Mouse (Mus musculus) spleen, adult 2 months (tissue): Measurements from ENCODE around the gene Slc44a3. TPM values are rescaled to one million over a fixed set of nuclear protein-coding genes. Genes with fewer than 3 reads are reported as not detected.

Experiments
- DNase-seq, 2 experiments: peaks; one replicate each; pipeline versions ENCODE4 v3.0.0 to v3.0.0-alpha.2; 2012 to 2021; ENCODE audit warnings: low spot score in 2 of 2, low read depth in 1 of 2
- H3K27ac ChIP-seq: fragments of 200-500 bp; 2 replicates; pipeline ENCODE4 v1.5.1; 2012; ENCODE audit warnings: low read length, inconsistent platforms; ENCODE audit not compliant: insufficient read depth
- H3K27me3 ChIP-seq: fragments of 200-500 bp; 2 replicates; pipeline ENCODE4 v1.6.1; 2012; ENCODE audit warnings: mild to moderate bottlenecking, moderate library complexity, low read length, inconsistent platforms; ENCODE audit not compliant: control insufficient read depth, insufficient read depth
- H3K36me3 ChIP-seq: fragments of 200-500 bp; 2 replicates; pipeline ENCODE4 v1.6.1; 2012; ENCODE audit warnings: mild to moderate bottlenecking, low read length, inconsistent platforms; ENCODE audit not compliant: control insufficient read depth, insufficient read depth
- H3K4me1 ChIP-seq: fragments of 200-500 bp; 2 replicates; pipeline ENCODE4 v1.6.1; 2011; ENCODE audit warnings: inconsistent platforms; ENCODE audit not compliant: control insufficient read depth, insufficient read depth, insufficient read length
- H3K4me3 ChIP-seq: fragments of 200-500 bp; 2 replicates; pipeline ENCODE4 v1.5.1; 2011; ENCODE audit warnings: mild to moderate bottlenecking, inconsistent platforms; ENCODE audit not compliant: insufficient read depth, insufficient read length; ENCODE audit errors: extremely low read depth
- CTCF ChIP-seq: fragments of 200-500 bp; IDR thresholded peaks from 2 replicates; pipeline ENCODE4 v1.5.1; 2011; ENCODE audit warnings: mild to moderate bottlenecking, inconsistent platforms; ENCODE audit not compliant: insufficient read depth, insufficient read length, insufficient replicate concordance; ENCODE audit errors: extremely low read depth
- POLR2A ChIP-seq: fragments of 200-500 bp; IDR thresholded peaks from 2 replicates; pipeline ENCODE4 v1.6.1; 2011; ENCODE audit warnings: low read depth, low read length, inconsistent platforms
- WGBS: fragments of 180-500 bp; shearing (Covaris S2); methylation state at CpG from one replicate; pipeline ENCODE4 v1.1.7; 2018; 5-methylcytosine and 5-hydroxymethylcytosine counted together
- polyA plus RNA-seq: library from polyadenylated mRNA; depleted of rRNA; stranded (reverse); fragments of >200 nt; gene quantifications from 2 replicates; pipeline ENCODE4 v1.2.3, GENCODE M21; 2012

Gene Slc44a3
- polyA plus RNA-seq, 1 experiment: 0.29 TPM

DNA sequence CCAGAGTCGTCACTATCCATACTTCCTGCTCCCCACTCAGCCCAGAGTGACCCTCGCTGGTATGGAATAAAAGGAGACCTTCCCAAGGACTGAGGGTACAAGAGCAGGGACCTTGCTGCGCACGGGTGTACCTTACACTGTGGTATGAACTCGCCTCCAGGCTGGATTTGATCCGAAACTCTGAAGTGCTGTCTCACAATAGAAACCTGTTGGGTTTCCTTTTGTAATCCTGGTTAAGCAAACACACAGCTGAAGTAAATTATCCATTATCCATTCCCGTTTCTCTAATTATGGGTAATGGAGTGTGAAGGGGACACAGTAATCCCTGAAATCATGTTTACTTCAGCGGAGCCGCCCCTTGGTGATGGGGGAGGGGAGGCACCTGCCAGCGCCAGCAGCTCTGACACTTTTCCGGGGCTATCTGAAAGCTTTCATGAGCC lies 84.2 kb downstream of the Slc44a3 start:
- H3K27me3 ChIP-seq: no peaks in the 10 kb centered on the region
- WGBS: 92% methylated on average over 11 of the region's 11 CpGs
- H3K4me3 ChIP-seq: no peak overlapping the region
- TF ChIP-seq CTCF (no peak), POLR2A (no peak)
- 0 out of 2 replicates have a peak, but pooled peaks cover 3% of the 10 kb centered on the region for H3K4me1 ChIP-seq
- H3K27ac ChIP-seq: no peak overlapping the region
- H3K36me3 ChIP-seq: peaks cover 12% of the 10 kb centered on the region
- DNase-seq: no peak

DNA sequence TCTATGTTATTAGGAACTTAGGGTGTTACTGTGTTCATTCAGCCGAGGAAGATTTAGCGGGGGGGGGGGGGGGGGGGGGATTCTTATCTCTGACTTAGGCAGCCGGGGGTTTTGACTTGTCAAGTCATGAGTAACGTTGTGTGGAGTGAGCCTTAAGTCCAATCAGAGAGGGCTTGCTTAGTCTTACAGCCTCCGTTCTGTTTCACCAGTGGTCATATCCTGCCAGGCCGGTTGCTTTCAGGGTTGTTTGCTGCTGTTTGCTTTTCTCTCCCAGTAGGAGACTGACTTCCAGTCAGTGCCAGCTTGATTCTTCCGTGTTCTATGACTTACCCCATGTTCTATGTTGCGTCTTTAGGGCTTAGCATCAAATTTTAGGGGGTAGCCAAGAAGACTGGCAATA lies 85.8 kb downstream of the Slc44a3 start:
- 0 out of 2 replicates have a peak, but pooled peaks cover 3% of the 10 kb centered on the region for H3K4me1 ChIP-seq
- no peak overlapping the region for H3K4me3 ChIP-seq
- no peaks in the 10 kb centered on the region for H3K27me3 ChIP-seq
- WGBS: 73% methylated on average over 8 of the region's 8 CpGs
- TF ChIP-seq POLR2A: no peak
- no peak for TF ChIP-seq CTCF
- peaks cover 7% of the 10 kb centered on the region for H3K36me3 ChIP-seq
- no peak overlapping the region for H3K27ac ChIP-seq
- no peak for DNase-seq

GRCm38 (mm10) chr3:121444414-121444813 lies 87.8 kb downstream of the Slc44a3 start:
- 86% methylated on average over 6 of the region's 6 CpGs for WGBS
- Histone ChIP-seq H3K4me1 (peaks cover 3% of the 10 kb centered on the region; the same call in 1 of the 2 replicates), H3K27ac (no peak overlapping the region), H3K4me3 (no peak overlapping the region), H3K27me3 (no peaks in the 10 kb centered on the region), H3K36me3 (no peaks in the 10 kb centered on the region)
- DNase-seq: no peak
- no peak for TF ChIP-seq CTCF
- TF ChIP-seq POLR2A: no peak

GRCm38 (mm10) chr3:121443861-121444271 lies 88.3 kb downstream of the Slc44a3 start:
- H3K27me3 ChIP-seq: no peaks in the 10 kb centered on the region
- no peak overlapping the region for H3K4me3 ChIP-seq
- H3K27ac ChIP-seq: no peak overlapping the region
- DNase-seq: no peak
- H3K4me1 ChIP-seq: peaks cover 3% of the 10 kb centered on the region; the same call in 1 of the 2 replicates
- WGBS: 45% methylated on average over 4 of the region's 4 CpGs
- TF ChIP-seq CTCF: no peak
- no peak for TF ChIP-seq POLR2A
- H3K36me3 ChIP-seq: no peaks in the 10 kb centered on the region

DNA sequence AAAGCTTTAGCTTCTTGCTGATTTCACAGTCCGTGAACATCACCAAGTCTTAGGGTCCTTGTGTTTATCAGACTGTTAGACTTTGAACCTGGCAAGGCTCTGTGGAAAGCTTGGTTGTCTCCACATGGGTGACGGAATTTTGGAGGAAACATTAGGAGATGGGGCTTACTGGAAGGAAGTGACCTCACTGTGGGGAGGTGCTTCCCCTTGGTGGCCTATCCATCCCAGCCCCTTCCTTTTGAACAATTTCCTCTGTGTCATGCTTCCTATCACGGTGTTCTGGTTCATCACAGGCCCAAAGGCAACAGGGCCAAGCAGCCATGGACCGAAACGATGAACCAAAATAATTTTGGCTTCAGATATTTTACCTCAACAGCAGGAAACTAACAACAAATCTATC lies 89.9 kb downstream of the Slc44a3 start:
- Histone ChIP-seq H3K36me3 (no peaks in the 10 kb centered on the region), H3K27ac (no peak overlapping the region), H3K27me3 (no peaks in the 10 kb centered on the region), H3K4me3 (no peak overlapping the region), H3K4me1 (peaks cover 12% of the 10 kb centered on the region; the same call in 1 of the 2 replicates)
- WGBS: 67% methylated on average over 5 of the region's 5 CpGs
- peak in 1 of 2 experiments; percentile 21 for DNase-seq
- TF ChIP-seq CTCF (no peak), POLR2A (no peak)

DNA sequence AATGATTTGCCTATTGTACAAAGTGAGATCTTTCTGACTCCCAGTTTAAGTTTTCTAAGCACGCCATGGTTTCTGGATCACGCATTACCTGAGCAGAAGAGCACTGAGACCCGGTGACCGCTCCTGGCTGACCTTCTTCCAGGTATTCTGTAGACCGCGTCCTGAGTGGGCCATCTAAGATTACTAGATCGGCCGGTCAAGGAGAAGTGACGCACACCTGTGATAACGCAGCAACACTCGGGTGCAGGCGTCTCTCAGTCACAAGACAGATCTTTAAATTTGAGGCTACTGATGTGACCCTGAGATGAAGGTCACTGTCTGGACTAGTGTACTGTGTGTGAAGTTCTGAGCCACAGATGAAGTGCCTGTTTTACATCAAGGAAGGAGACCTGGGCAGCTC lies 90.7 kb downstream of the Slc44a3 start:
- no peak overlapping the region for H3K27ac ChIP-seq
- whole genome bisulfite sequencing: 93% methylated on average over 12 of the region's 12 CpGs
- H3K4me1 ChIP-seq: peaks cover 13% of the 10 kb centered on the region; the same call in 1 of the 2 replicates
- no peak for DNase-seq
- no peaks in the 10 kb centered on the region for H3K36me3 ChIP-seq
- TF ChIP-seq POLR2A (no peak), CTCF (no peak)
- H3K27me3 ChIP-seq: no peaks in the 10 kb centered on the region
- no peak overlapping the region for H3K4me3 ChIP-seq

DNA sequence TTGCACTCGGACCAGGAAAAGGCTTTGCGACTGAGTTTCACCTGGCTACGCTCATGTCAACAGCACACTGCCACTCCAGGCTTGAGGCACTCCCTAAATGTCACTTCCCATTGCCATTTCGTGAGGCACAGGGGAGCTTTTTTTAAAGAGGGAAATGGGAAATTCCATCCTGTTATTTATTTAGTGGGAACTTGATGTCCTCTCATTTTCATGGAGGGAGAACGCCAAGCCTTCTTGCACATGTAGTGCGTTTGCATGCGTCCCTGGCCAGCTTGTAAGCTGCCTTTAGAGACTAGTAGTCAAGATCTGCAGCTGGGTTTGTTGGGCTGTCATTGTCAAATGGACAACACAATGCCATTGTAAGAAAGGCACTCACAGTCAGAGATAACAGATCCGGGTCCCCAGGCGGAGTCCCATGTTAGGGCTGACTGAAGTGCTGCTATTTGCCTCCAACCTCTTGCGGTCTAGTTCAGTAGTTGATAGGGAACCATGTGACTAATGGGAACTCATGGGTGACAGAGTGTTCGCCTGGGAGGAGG lies 92.5 kb downstream of the Slc44a3 start:
- Histone ChIP-seq H3K4me1 (peaks cover 15% of the 10 kb centered on the region; the same call in 1 of the 2 replicates), H3K27me3 (no peaks in the 10 kb centered on the region), H3K4me3 (no peak overlapping the region), H3K36me3 (no peaks in the 10 kb centered on the region), H3K27ac (no peak overlapping the region)
- TF ChIP-seq CTCF (no peak), POLR2A (no peak)
- WGBS: 82% methylated on average over 11 of the region's 11 CpGs
- no peak for DNase-seq
